Mouse (Mus musculus) embryonic facial prominence, embryonic 10.5 days (tissue): ENCODE data around the gene Col4a4. TPM values are rescaled to one million over a fixed set of nuclear protein-coding genes. Genes with fewer than 3 reads are reported as not detected.
A peak's percentile ranks its signal among the peaks of the same experiment; 100 is the strongest.

ENCODE experiments used
- DNase-seq: peaks from one replicate; pipeline ENCODE4 v3.0.0-alpha.2; 2017; ENCODE audit warnings: low spot score
- H3K27ac ChIP-seq: fragments of 300-500 bp; sonication (generic); replicated peaks from 2 replicates; pipeline ENCODE4 v1.5.1; 2016; ENCODE audit warnings: mild to moderate bottlenecking
- H3K27me3 ChIP-seq: fragments of 300-500 bp; sonication (generic); replicated peaks from 2 replicates; pipeline ENCODE4 v1.6.1; 2016; ENCODE audit warnings: low read depth, mild to moderate bottlenecking; ENCODE audit not compliant: poor library complexity, severe bottlenecking
- H3K36me3 ChIP-seq: fragments of 300-500 bp; sonication (generic); replicated peaks from 2 replicates; pipeline ENCODE4 v1.6.1; 2016; ENCODE audit warnings: mild to moderate bottlenecking, moderate library complexity
- H3K4me1 ChIP-seq: fragments of 300-500 bp; sonication (generic); 2 replicates; pipeline ENCODE4 v1.6.1; 2016
- H3K4me3 ChIP-seq: fragments of 300-500 bp; sonication (generic); 2 replicates; pipeline ENCODE4 v1.5.1; 2016; ENCODE audit warnings: mild to moderate bottlenecking, moderate library complexity
- H3K9me3 ChIP-seq: fragments of 300-500 bp; sonication (generic); 2 replicates; pipeline ENCODE4 v1.6.1; 2016; ENCODE audit warnings: mild to moderate bottlenecking
- WGBS: fragments of 180-500 bp; shearing (Covaris S2); methylation state at CpG from one replicate; pipeline ENCODE4 v1.1.7; 2016; 5-methylcytosine and 5-hydroxymethylcytosine counted together
- polyA plus RNA-seq: library from polyadenylated mRNA; unstranded; fragments of >200 nt; fragmentation: Nextera tagmentation; extraction: Ambion mirVana; gene quantifications from 2 replicates; pipeline ENCODE4 v1.2.1, GENCODE M21; 2016

Col4a4 gene
- polyA plus RNA-seq, 1 experiment from 2014 or later = 0.06 TPM

GRCm38 (mm10) chr1:82432919-82433648 lies 153.6 kb downstream of the Col4a4 start:
- H3K4me1 ChIP-seq = peaks cover 15% of the 10 kb centered on the region
- no peaks in the 10 kb centered on the region for H3K36me3 ChIP-seq
- no peak overlapping the region for H3K4me3 ChIP-seq
- DNase-seq = peak; percentile 68
- H3K27me3 ChIP-seq = no peaks in the 10 kb centered on the region
- H3K9me3 ChIP-seq = no peaks in the 10 kb centered on the region
- peak overlapping the region; percentile 44; the same call in 1 of the 2 replicates for H3K27ac ChIP-seq
- 71% methylated on average over 15 of the region's 15 CpGs for WGBS

- WGBS = 78% methylated on average over 1 of the region's 1 CpGs
- Histone ChIP-seq H3K27me3 (no peaks in the 10 kb centered on the region), H3K9me3 (no peaks in the 10 kb centered on the region), H3K4me1 (peaks cover 15% of the 10 kb centered on the region), H3K4me3 (no peak overlapping the region), H3K27ac (no peak overlapping the region), H3K36me3 (no peaks in the 10 kb centered on the region)
- DNase-seq = no peak
Measured at GRCm38 (mm10) chr1:82429061-82429460, 157.6 kb downstream of the Col4a4 start.

GRCm38 (mm10) chr1:82427729-82428128 lies 158.9 kb downstream of the Col4a4 start:
- no peak for DNase-seq
- Histone ChIP-seq H3K4me1 (peaks cover 7% of the 10 kb centered on the region), H3K9me3 (no peaks in the 10 kb centered on the region), H3K27ac (no peak overlapping the region), H3K27me3 (no peaks in the 10 kb centered on the region), H3K36me3 (no peaks in the 10 kb centered on the region), H3K4me3 (no peak overlapping the region)
- WGBS = 95% methylated on average over 5 of the region's 5 CpGs

- H3K27me3 ChIP-seq = no peaks in the 10 kb centered on the region
- WGBS = 79% methylated on average over 4 of the region's 4 CpGs
- H3K9me3 ChIP-seq = no peaks in the 10 kb centered on the region
- H3K4me3 ChIP-seq = no peak overlapping the region
- DNase-seq = no peak
- H3K27ac ChIP-seq = no peak overlapping the region
- peaks cover 15% of the 10 kb centered on the region for H3K4me1 ChIP-seq
- H3K36me3 ChIP-seq = no peaks in the 10 kb centered on the region
Measured at GRCm38 (mm10) chr1:82415641-82416040, 171.0 kb downstream of the Col4a4 start.

GRCm38 (mm10) chr1:82414434-82415045 lies 172.1 kb downstream of the Col4a4 start:
- Histone ChIP-seq H3K4me1 (peaks cover 18% of the 10 kb centered on the region), H3K27me3 (no peaks in the 10 kb centered on the region), H3K9me3 (no peaks in the 10 kb centered on the region), H3K27ac (no peak overlapping the region), H3K36me3 (no peaks in the 10 kb centered on the region), H3K4me3 (no peak overlapping the region)
- no peak for DNase-seq
- 93% methylated on average over 3 of the region's 3 CpGs for WGBS

- Histone ChIP-seq H3K27ac (0 out of 2 replicates have a peak overlapping the region, but pooled peaks have one; percentile 5), H3K4me1 (peaks cover 18% of the 10 kb centered on the region), H3K4me3 (no peak overlapping the region), H3K9me3 (no peaks in the 10 kb centered on the region), H3K27me3 (no peaks in the 10 kb centered on the region), H3K36me3 (no peaks in the 10 kb centered on the region)
- WGBS = 62% methylated on average over 4 of the region's 4 CpGs
- DNase-seq = no peak
Measured at GRCm38 (mm10) chr1:82412085-82412484, 174.6 kb downstream of the Col4a4 start.

- Histone ChIP-seq H3K4me1 (peaks cover 18% of the 10 kb centered on the region), H3K36me3 (no peaks in the 10 kb centered on the region), H3K27me3 (no peaks in the 10 kb centered on the region), H3K9me3 (no peaks in the 10 kb centered on the region), H3K4me3 (no peak overlapping the region), H3K27ac (0 out of 2 replicates have a peak overlapping the region, but pooled peaks have one; percentile 5)
- no peak for DNase-seq
- WGBS = 79% methylated on average over 5 of the region's 5 CpGs
Measured at GRCm38 (mm10) chr1:82411521-82411920, 175.1 kb downstream of the Col4a4 start.

GRCm38 (mm10) chr1:82410548-82410947 lies 176.1 kb downstream of the Col4a4 start:
- Histone ChIP-seq H3K36me3 (no peaks in the 10 kb centered on the region), H3K4me3 (no peak overlapping the region), H3K4me1 (peaks cover 18% of the 10 kb centered on the region), H3K27ac (peak overlapping the region; percentile 44; the same call in 1 of the 2 replicates), H3K27me3 (no peaks in the 10 kb centered on the region), H3K9me3 (no peaks in the 10 kb centered on the region)
- 71% methylated on average over 3 of the region's 3 CpGs for WGBS
- no peak for DNase-seq

GRCm38 (mm10) chr1:82409271-82409670 lies 177.4 kb downstream of the Col4a4 start:
- no peak overlapping the region for H3K27ac ChIP-seq
- 88% methylated on average over 9 of the region's 9 CpGs for WGBS

GRCm38 (mm10) chr1:82407786-82408185 lies 178.9 kb downstream of the Col4a4 start:
- Histone ChIP-seq H3K27me3 (no peaks in the 10 kb centered on the region), H3K27ac (no peak overlapping the region), H3K4me3 (no peak overlapping the region), H3K9me3 (no peaks in the 10 kb centered on the region), H3K4me1 (peaks cover 18% of the 10 kb centered on the region), H3K36me3 (no peaks in the 10 kb centered on the region)
- DNase-seq = no peak
- 90% methylated on average over 3 of the region's 3 CpGs for WGBS

More at GRCm38 (mm10) chr1:82409271-82409670, 177.4 kb downstream of the Col4a4 start:
- no peak for DNase-seq
- no peak overlapping the region for H3K4me3 ChIP-seq
- no peaks in the 10 kb centered on the region for H3K36me3 ChIP-seq
- H3K27me3 ChIP-seq = no peaks in the 10 kb centered on the region
- no peaks in the 10 kb centered on the region for H3K9me3 ChIP-seq
- H3K4me1 ChIP-seq = peaks cover 18% of the 10 kb centered on the region

Other genes starting within 250 kb of the Col4a4 start
- 0.08 and 0.12 TPM in 2 replicates for gene Col4a3, start 72 bp upstream of the Col4a4 start, polyA plus RNA-seq
- gene Mff, start 138.0 kb upstream of the Col4a4 start, polyA plus RNA-seq = 193 and 203 TPM in 2 replicates
- 0.25 TPM in 1 of 2 replicates, not detected in the other for gene Tm4sf20, start 181.6 kb upstream of the Col4a4 start, polyA plus RNA-seq
- gene Gm47791, start 184.4 kb upstream of the Col4a4 start, polyA plus RNA-seq = not detected in 2 replicates